Mouse (Mus musculus): ENCODE results near the gene Gm5862. TPM values are rescaled to one million over a fixed set of nuclear protein-coding genes. Genes with fewer than 3 reads are reported as not detected.

The Gm5862 gene
- polyA plus RNA-seq, 1 experiment: not detected

Other genes with a start within 250 kb of the Gm5862 start
- not detected for gene Gm21663, start 80.5 kb downstream of the Gm5862 start, polyA plus RNA-seq (2012; fragmentation: generic; extraction: Trizol)
- not detected for gene Gm21671, start 68.5 kb downstream of the Gm5862 start, polyA plus RNA-seq (2012; fragmentation: generic; extraction: Trizol)
- not detected for gene Gm21680, start 50.3 kb downstream of the Gm5862 start, polyA plus RNA-seq (2012; fragmentation: generic; extraction: Trizol)
- gene Gm21698, start 34.3 kb downstream of the Gm5862 start, polyA plus RNA-seq (2012; fragmentation: generic; extraction: Trizol): not detected
- gene Gm1979, start 18.1 kb downstream of the Gm5862 start, polyA plus RNA-seq (2012; fragmentation: generic; extraction: Trizol): not detected
- not detected for gene Speer4a, start 16.6 kb upstream of the Gm5862 start, polyA plus RNA-seq (2012; fragmentation: generic; extraction: Trizol)
- gene Gm7347, start 35.7 kb upstream of the Gm5862 start, polyA plus RNA-seq (2012; fragmentation: generic; extraction: Trizol): not detected
- gene Gm10471, start 66.4 kb upstream of the Gm5862 start, polyA plus RNA-seq (2012; fragmentation: generic; extraction: Trizol): not detected
- gene 5031410I06Rik, start 82.4 kb upstream of the Gm5862 start, polyA plus RNA-seq (2012; fragmentation: generic; extraction: Trizol): not detected
- not detected for gene Gm10220, start 98.5 kb upstream of the Gm5862 start, polyA plus RNA-seq (2012; fragmentation: generic; extraction: Trizol)
- gene Gm7361, start 234.8 kb upstream of the Gm5862 start, polyA plus RNA-seq (2012; fragmentation: generic; extraction: Trizol): not detected

Measured in myocyte (in vitro differentiated cells).